Mouse (Mus musculus) monocyte, adult 2 months (primary cell): ENCODE results near the gene Ube2z.
A peak's percentile ranks its signal among the peaks of the same experiment; 100 is the strongest.
"Not testable (repeated sequence)": the region's sequence is repeated elsewhere in the genome, so short reads cannot be mapped to it uniquely, and the experiment has no call there.

ENCODE experiments used
- DNase-seq, 2 experiments: peaks; one replicate each; pipeline ENCODE4 v3.0.0; 2022; ENCODE audit warnings: low spot score in 2 of 2, low read depth in 1 of 2

Gene Ube2z

DNA sequence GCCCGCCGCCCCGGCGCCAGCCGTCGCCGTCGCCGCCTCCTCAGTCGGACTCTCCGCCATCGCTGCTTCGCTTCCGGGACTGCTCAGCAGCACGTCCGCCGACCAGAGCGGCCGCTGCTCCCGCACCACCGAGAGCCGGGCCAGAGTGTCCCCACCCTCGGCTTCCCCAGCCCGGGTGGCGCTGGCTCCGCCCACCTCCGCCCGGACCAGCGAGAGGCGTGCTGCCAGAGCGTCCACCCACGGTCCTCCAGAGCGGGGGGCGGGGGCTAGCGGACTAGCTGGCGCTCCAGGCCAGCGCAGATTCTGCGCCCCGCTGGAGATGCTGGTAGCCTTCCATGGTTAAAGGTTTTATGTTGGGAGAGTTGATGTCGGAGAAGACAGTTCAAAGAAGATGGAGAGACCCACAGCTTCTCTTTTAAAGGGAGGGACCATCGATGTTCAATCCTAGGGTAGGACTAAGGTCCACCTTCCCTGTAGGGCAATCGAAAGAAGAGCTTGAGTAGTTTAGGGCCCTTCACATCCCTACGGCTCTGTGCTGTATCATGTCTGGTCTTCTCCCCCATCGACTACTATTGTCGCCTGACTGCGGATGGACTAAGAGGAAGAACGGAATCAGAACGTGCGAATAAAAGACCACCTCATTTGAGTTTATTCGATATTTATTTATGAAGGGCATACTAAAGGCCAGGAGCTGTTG lies at the start of gene Ube2z:
Gene Ube2z (minus strand): TSS at position 174 of the 697 bp plus-strand sequence.
- peak; percentile 93 to 96 for DNase-seq

- DNase-seq, result no peak
These were observed 48.9 kb upstream of the Ube2z start for GRCm38 (mm10) chr11:96114077-96114476.

DNA sequence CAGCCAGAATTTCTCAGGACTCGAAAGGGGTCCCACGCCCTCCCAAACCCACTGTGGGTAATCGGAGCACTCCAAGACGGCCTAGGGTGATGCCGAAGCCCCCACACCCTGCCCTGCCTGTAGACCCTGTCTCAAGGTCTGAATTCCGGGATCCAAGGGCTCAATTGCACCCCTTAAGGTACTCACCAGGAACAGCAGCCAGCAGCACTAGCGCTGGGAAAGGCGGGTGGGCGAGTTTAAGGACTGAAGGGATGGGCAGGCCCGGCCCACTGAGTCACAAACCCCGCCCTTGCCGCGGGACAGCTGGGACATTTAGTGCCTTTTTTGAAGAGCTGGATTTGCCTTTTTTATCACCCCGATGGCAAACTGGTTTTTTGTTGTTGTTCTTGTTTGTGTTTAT lies 46.6 kb upstream of the Ube2z start, which contains the start of gene Calcoco2:
Gene Calcoco2 (minus strand): TSS at position 214 of the 400 bp plus-strand sequence.
- DNase-seq, result no peak

DNA sequence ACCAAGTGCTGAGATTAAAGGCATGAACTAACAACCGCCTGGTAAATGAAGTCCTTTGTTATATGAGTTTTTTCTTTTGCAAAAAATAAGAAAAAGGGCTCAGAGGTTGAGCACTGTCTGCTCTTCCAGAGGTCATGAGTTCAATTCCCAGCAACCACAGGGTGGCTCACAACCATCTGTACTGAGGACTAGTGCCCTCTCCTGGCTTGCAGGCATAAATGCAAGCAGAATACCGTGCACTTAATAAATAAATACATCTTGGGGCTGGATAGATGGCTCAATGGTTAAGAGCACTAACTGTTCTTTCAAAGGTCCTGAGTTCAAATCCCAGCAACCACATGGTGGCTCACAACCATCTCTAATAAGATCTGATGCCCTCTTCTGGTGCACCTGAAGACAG lies 45.8 kb upstream of the Ube2z start:
- DNase-seq, result not testable (repeated sequence)

- no peak for DNase-seq
These were observed 43.2 kb upstream of the Ube2z start for GRCm38 (mm10) chr11:96108376-96108775.

- DNase-seq, result peak in 1 of 2 experiments; percentile 12
These were observed 28.2 kb upstream of the Ube2z start for GRCm38 (mm10) chr11:96093361-96093760.

DNA sequence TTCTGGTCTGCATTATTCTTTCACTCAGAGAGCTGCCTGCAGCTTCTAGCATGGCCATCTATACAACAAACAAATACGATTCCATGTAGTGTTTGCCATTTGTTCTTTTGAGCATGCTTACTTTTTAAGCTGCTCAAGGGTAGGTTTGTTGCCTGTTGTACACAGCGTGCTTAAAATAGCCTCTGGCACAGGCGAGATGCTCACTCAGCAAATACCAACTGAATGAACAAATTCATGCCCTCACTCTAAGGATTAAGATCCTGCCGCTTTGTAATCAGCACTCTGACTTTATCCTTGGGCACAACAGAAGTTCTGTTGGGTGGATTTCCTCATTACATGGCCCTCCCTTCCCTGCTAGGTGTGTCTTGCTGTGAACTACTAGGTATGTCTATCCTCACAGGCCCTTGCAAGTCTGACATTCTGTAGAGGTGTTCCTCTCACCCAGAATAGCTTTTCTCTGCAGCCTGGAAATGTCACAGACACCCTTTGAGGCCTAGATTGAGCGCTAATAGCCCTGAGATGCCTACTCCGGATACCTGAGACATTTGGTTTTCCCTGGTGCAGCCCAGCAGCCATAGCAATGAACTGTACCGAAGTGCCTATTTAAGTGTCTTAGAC lies 27.6 kb upstream of the Ube2z start:
- no peak for DNase-seq

- no peak for DNase-seq
These were observed 25.9 kb upstream of the Ube2z start for GRCm38 (mm10) chr11:96091073-96091472.

- DNase-seq, result no peak
These were observed 22.8 kb upstream of the Ube2z start for GRCm38 (mm10) chr11:96087981-96088380.

GRCm38 (mm10) chr11:96082682-96083081 lies 17.5 kb upstream of the Ube2z start:
- DNase-seq, result no peak

DNA sequence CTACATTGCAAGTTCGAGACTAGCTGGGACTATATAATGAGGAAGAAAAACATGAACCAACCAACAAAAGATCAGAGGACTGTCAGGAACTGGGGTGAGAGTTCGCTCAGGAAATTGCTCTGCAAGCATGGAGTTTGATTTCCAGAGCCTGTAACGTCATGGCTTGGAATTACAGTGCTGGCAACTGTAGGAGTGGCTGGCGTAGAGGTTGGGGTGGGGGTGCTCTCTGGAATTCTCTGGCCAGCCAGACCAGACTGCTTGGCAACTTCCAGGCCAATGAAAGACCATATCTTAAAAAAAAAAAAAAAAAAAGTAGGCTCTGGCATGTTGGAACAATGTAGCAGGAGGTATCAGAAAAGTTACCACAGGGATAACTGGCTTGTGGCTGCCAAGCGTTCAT lies 15.5 kb upstream of the Ube2z start:
- DNase-seq, result no peak

DNA sequence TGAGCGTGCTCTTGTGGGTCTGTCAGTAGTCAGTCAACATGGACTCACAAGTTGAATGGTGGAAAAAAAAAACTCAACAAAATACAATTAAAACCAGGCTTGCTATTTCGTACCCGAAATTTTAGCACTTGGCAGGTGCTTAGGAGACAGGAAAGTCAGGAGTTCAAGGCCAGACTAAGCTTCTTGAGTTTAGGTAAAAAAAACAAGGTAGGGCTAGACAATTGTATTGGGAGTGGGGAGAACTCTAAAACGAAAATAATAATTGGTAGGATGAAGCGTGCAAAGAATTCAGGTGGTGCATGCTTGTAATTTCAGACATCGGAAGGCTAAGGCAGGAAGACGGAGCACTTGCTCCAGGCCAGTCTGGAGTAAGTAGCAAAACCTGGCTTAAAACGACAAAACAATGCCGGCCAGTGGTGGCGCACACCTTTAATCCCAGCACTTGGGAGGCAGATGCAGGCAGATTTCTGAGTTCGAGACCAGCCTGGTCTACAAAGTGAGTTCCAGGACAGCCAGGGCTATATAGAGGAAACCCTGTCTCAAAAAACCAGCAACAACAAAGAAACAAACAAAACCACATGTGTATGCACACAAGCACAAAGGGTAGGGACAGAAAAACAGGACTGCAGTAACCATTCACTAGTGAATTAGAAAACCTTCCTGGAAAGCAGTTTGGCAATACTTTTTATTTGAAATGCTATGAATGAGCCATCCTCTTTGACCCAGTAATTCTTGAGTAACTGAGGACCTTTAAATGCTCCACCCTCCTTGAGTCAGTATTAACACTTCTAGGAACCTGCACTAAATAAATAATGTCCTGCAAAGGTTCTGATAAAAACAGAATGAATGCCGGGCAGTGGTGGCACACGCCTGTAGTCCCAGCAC lies 11.3 kb upstream of the Ube2z start:
- no peak for DNase-seq

DNA sequence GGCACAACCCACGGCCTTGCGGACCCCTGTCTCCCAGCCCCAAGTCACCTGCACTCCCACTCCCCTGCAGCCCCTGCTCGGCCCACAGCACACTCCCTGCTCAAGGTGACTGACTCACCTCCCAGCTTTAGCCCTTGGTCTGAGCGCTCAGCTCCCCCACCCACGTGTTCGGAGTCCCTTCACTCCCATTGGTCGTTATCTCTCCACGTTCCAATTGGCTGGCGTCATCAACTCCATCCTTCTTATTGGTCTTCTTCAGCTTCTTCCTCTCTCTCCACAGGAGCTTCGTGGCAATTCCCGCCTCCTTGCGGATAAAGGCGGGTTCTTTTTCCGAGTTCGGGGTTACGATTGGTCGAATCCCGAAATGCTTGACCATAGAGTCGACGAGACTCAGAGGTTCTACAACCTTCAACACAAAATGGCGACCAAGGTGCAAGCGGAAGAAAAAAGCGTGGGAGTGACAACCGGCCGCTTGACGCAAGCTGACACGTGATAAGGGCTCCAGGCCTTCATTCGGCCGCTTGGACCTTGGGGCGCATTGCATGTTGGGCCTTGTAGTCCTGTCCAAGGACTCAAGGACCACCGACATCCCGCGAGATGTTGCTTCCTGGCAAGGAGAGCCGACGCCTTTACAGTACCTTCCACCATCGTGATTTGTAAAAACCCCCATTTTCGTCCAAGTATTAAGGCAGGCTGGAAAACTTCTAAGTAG lies 10.5 kb upstream of the Ube2z start, which contains the start of gene Atp5g1:
Gene Atp5g1 (minus strand): TSS at position 162 of the 712 bp plus-strand sequence.
- peak; percentile 97 to 99 for DNase-seq

DNA sequence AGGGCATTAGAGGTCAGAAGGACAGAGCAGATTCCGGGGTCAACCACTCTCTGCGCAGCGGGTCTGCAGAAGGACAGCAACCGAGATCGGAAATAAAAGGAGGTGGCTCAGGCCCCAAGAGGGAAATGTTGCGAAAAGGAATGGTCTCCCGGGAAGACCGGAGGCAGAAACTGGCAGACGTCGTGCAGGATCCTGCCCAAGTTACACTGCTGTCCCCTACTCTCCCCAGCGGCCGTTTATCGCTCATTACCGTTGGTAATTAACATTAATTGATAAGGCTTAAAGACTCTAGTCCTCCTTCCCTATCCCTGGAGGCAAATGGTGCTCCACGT lies 10.0 kb upstream of the Ube2z start:
- DNase-seq, result no peak

GRCm38 (mm10) chr11:96074351-96075176 lies 9.4 kb upstream of the Ube2z start:
- no peak for DNase-seq

DNA sequence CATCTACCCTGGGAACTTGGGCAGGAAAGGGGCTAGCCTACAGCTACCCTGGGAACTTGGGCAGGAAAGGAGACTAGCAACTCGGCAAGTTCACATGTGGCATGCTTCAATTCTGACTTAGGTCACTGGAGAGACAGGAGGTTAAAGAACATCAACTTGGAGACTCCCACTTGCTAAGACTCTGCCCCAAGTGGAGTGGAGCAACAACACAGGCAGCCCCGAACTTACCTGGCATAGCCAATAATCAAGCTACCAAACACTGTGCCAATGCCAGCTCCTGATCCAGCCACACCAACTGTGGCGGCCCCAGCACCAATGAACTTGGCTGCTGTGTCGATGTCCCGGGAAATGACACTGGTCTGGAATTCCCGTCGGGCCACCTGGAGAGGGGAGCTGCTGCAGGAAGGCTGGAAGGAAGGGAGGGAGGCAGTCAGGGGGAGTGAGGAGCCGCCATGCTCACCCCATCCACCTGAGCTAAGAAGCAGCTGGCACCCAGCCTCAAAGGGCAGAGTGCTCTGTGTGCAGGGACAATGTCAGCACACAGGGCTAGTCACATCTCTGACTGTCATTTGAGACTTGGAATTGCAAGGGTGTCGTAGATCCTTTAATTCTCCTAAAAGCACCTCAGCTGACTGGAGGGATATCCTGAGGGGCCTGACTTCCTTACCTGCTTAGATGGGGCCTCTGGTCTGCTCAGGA lies 8.3 kb upstream of the Ube2z start:
- DNase-seq, result no peak

DNA sequence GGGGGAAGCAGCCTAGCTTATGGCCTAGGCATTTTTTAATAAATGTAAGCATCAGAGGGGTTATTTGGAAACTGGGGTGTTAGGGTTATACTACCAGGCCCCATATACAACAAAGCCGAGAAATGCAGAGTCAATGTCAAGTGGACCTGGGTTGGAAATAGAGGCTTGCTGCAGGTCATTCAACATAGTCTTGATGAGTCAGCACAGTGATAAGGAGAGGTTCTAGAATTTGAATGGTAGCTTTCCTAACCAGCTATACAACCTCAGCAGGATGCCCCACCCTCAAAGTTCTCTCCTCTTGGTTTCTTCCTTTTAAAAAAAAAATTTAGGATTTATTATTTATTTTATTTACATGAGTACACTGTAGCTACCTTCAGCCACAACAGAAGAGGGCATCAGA lies 5.8 kb upstream of the Ube2z start:
- no peak for DNase-seq

GRCm38 (mm10) chr11:96070353-96070752 lies 5.2 kb upstream of the Ube2z start:
- no peak for DNase-seq

- DNase-seq, result no peak
These were observed 3.0 kb upstream of the Ube2z start for GRCm38 (mm10) chr11:96068231-96068630.
